Mouse (Mus musculus) stomach, embryonic 16.5 days (tissue): ENCODE measurements around the gene Cacng2. TPM values are rescaled to one million over a fixed set of nuclear protein-coding genes. Genes with fewer than 3 reads are reported as not detected.

Experiments used
- ATAC-seq: fragments of 200-750 bp; cut with Nextera tagmentation; 2 replicates; pipeline ENCODE4 v1.8.0; 2017; ENCODE audit warnings: moderate number of reproducible peaks, moderate TSS enrichment; ENCODE audit not compliant: insufficient read depth, low FRiP score
- H3K27ac ChIP-seq: fragments of 300-500 bp; sonication (generic); 2 replicates; pipeline ENCODE4 v1.5.1; 2014; ENCODE audit warnings: low read length
- H3K27me3 ChIP-seq: fragments of 300-500 bp; sonication (generic); 2 replicates; pipeline ENCODE4 v1.6.1; 2014; ENCODE audit warnings: low read length, control low read depth, mixed read lengths; ENCODE audit not compliant: control insufficient read depth, insufficient read depth
- H3K36me3 ChIP-seq: fragments of 300-500 bp; sonication (generic); 2 replicates; pipeline ENCODE4 v1.6.1; 2014; ENCODE audit warnings: low read length; ENCODE audit not compliant: control insufficient read depth, insufficient read depth
- H3K4me1 ChIP-seq: fragments of 300-500 bp; sonication (generic); 2 replicates; pipeline ENCODE4 v1.6.1; 2014; ENCODE audit warnings: low read length, control low read depth, mixed read lengths; ENCODE audit not compliant: control insufficient read depth, insufficient read depth
- H3K4me2 ChIP-seq: fragments of 300-500 bp; sonication (generic); 2 replicates; pipeline ENCODE4 v1.6.1; 2014; ENCODE audit warnings: low read depth, low read length, mixed read lengths
- H3K4me3 ChIP-seq: fragments of 300-500 bp; sonication (generic); replicated peaks from 2 replicates; pipeline ENCODE4 v1.5.1; 2014; ENCODE audit warnings: mild to moderate bottlenecking, low read length
- H3K9ac ChIP-seq: fragments of 300-500 bp; sonication (generic); 2 replicates; pipeline ENCODE4 v1.6.1; 2014; ENCODE audit warnings: low read length
- H3K9me3 ChIP-seq: fragments of 300-500 bp; sonication (generic); replicated peaks from 2 replicates; pipeline ENCODE4 v1.6.1; 2016; ENCODE audit warnings: low read length, control low read depth; ENCODE audit not compliant: control insufficient read depth
- WGBS: fragments of 180-500 bp; shearing (Covaris S2); extraction: QIAGEN DNeasy Blood & Tissue Kit; methylation state at CpG from one replicate; pipeline ENCODE4 v1.1.7; 2014; 5-methylcytosine and 5-hydroxymethylcytosine counted together
- polyA plus RNA-seq: library from polyadenylated mRNA; unstranded; fragments of >200 nt; fragmentation: Nextera tagmentation; extraction: Ambion mirVana; gene quantifications from 2 replicates; pipeline ENCODE4 v1.2.1, GENCODE M21; 2015

Gene Cacng2
- polyA plus RNA-seq, 1 experiment from 2014 or later = 0.08 TPM

GRCm38 (mm10) chr15:77956404-77956901, 163.4 kb downstream of the Cacng2 start, which contains the start of gene Foxred2:
Foxred2 (minus strand) TSS chr15:77956722.
- H3K9ac ChIP-seq = peak within 1 kb of the TSS; percentile 65
- H3K4me3 ChIP-seq = peak within 1 kb of the TSS; percentile 51
- no peaks in the 10 kb centered on the region for H3K9me3 ChIP-seq
- no peak within 1 kb of the TSS for H3K27ac ChIP-seq
- ATAC-seq = peak; percentile 93
- peaks cover 25% of the 10 kb centered on the region for H3K36me3 ChIP-seq
- peaks cover 8% of the 10 kb centered on the region; the same call in 1 of the 2 replicates for H3K4me1 ChIP-seq
- under 1% methylated on average over 39 of the region's 39 CpGs for WGBS
- H3K27me3 ChIP-seq = peaks cover 12% of the 10 kb centered on the region
- H3K4me2 ChIP-seq = peak within 1 kb of the TSS; percentile 78

- Histone ChIP-seq H3K27me3 (peaks cover 12% of the 10 kb centered on the region), H3K27ac (no peak overlapping the region), H3K4me1 (peaks cover 8% of the 10 kb centered on the region; the same call in 1 of the 2 replicates), H3K4me3 (peak overlapping the region; percentile 51), H3K9me3 (no peaks in the 10 kb centered on the region), H3K4me2 (peak overlapping the region; percentile 78), H3K9ac (peak overlapping the region; percentile 65), H3K36me3 (peaks cover 18% of the 10 kb centered on the region; the same call in 1 of the 2 replicates)
- ATAC-seq = peak; percentile 23; the same call in 1 of the 2 replicates
- WGBS = 8% methylated on average over 52 of the region's 52 CpGs
Measured at GRCm38 (mm10) chr15:77955440-77956403, 164.1 kb downstream of the Cacng2 start.

- Histone ChIP-seq H3K27ac (no peak overlapping the region), H3K4me2 (no peak overlapping the region), H3K4me3 (no peak overlapping the region), H3K9ac (no peak overlapping the region), H3K9me3 (no peaks in the 10 kb centered on the region), H3K4me1 (peaks cover 8% of the 10 kb centered on the region; the same call in 1 of the 2 replicates), H3K36me3 (peaks cover 7% of the 10 kb centered on the region; the same call in 1 of the 2 replicates), H3K27me3 (peaks cover 12% of the 10 kb centered on the region)
- ATAC-seq = no peak
- 83% methylated on average over 2 of the region's 2 CpGs for WGBS
Measured at GRCm38 (mm10) chr15:77954362-77954761, 165.5 kb downstream of the Cacng2 start.

GRCm38 (mm10) chr15:77952921-77953320, 166.9 kb downstream of the Cacng2 start:
- Histone ChIP-seq H3K9ac (no peak overlapping the region), H3K27me3 (peaks cover 12% of the 10 kb centered on the region), H3K4me1 (peaks cover 8% of the 10 kb centered on the region; the same call in 1 of the 2 replicates), H3K4me3 (no peak overlapping the region), H3K4me2 (no peak overlapping the region), H3K36me3 (no peaks in the 10 kb centered on the region), H3K27ac (no peak overlapping the region), H3K9me3 (no peaks in the 10 kb centered on the region)
- 87% methylated on average over 3 of the region's 3 CpGs for WGBS
- ATAC-seq = no peak

- Histone ChIP-seq H3K36me3 (no peaks in the 10 kb centered on the region), H3K4me1 (no peaks in the 10 kb centered on the region), H3K4me3 (no peak overlapping the region), H3K4me2 (no peak overlapping the region), H3K27ac (no peak overlapping the region), H3K9me3 (no peaks in the 10 kb centered on the region), H3K9ac (no peak overlapping the region), H3K27me3 (no peaks in the 10 kb centered on the region)
- ATAC-seq = no peak
- 81% methylated on average over 7 of the region's 7 CpGs for WGBS
Measured at GRCm38 (mm10) chr15:77949061-77949460, 170.8 kb downstream of the Cacng2 start.

GRCm38 (mm10) chr15:77945711-77946110, 174.1 kb downstream of the Cacng2 start:
- Histone ChIP-seq H3K9ac (no peak overlapping the region), H3K9me3 (no peaks in the 10 kb centered on the region), H3K36me3 (no peaks in the 10 kb centered on the region), H3K4me2 (no peak overlapping the region), H3K4me1 (no peaks in the 10 kb centered on the region), H3K27ac (no peak overlapping the region), H3K4me3 (no peak overlapping the region), H3K27me3 (no peaks in the 10 kb centered on the region)
- 84% methylated on average over 4 of the region's 4 CpGs for WGBS
- ATAC-seq = no peak

Other genes starting within 250 kb of the Cacng2 start
- gene Txn2, start 191.0 kb downstream of the Cacng2 start, polyA plus RNA-seq = 232 and 253 TPM in 2 replicates
- 2.9 and 3.3 TPM in 2 replicates for gene Foxred2, start 163.3 kb downstream of the Cacng2 start, polyA plus RNA-seq
- 182 and 186 TPM in 2 replicates for gene Eif3d, start 149.2 kb downstream of the Cacng2 start, polyA plus RNA-seq
- gene Ift27, start 54.1 kb upstream of the Cacng2 start, polyA plus RNA-seq = 57.7 and 66.6 TPM in 2 replicates
- 0.25 and 0.28 TPM in 2 replicates for gene Pvalb, start 86.4 kb upstream of the Cacng2 start, polyA plus RNA-seq
- gene Ncf4, start 124.8 kb upstream of the Cacng2 start, polyA plus RNA-seq = 7.5 and 11.9 TPM in 2 replicates
- gene Csf2rb2, start 185.7 kb upstream of the Cacng2 start, polyA plus RNA-seq = 0.42 and 0.90 TPM in 2 replicates
- 2.4 and 3.4 TPM in 2 replicates for gene Csf2rb, start 205.7 kb upstream of the Cacng2 start, polyA plus RNA-seq